Mouse (Mus musculus): ENCODE results near the gene Paqr4. TPM values are rescaled to one million over a fixed set of nuclear protein-coding genes. Genes with fewer than 3 reads are reported as not detected.

Paqr4 gene
- polyA plus RNA-seq (2012; rRNA removed): 61.8 and 65.7 TPM in 2 replicates

DNA sequence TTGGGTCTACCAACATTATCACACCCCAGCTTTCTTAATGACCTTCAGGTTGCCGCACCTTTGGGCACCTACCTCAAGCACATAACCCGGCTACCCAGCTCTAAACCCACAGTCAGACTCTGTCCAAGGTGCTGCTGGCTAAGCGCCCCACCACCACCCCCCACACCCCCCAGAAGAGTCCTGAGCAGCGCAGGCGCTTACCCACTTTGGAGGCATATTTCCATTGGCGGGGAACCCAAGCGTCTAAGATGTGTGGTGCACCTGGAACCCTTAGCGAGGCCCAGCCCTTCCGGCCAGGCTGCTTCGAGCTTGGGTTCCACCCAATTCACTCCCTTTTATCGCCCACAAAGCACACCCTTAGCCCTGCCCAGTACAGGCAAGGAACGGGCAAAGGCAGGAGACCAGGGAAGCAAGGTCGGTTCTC, at the start of gene Paqr4:
Gene Paqr4 (minus strand): TSS at position 270 of the 424 bp plus-strand sequence.
- Histone ChIP-seq H3K27ac (ENCODE audit: insufficient read depth, low read length) (peak within 1 kb of the TSS; percentile 84), H3K4me3 (ENCODE audit: insufficient read depth, low read length) (peak within 1 kb of the TSS; percentile 68)
- no peak for TF ChIP-seq CTCF (IDR thresholded peaks at IDR 0.05; ENCODE audit: extremely low read depth, insufficient read depth, low read length)

DNA sequence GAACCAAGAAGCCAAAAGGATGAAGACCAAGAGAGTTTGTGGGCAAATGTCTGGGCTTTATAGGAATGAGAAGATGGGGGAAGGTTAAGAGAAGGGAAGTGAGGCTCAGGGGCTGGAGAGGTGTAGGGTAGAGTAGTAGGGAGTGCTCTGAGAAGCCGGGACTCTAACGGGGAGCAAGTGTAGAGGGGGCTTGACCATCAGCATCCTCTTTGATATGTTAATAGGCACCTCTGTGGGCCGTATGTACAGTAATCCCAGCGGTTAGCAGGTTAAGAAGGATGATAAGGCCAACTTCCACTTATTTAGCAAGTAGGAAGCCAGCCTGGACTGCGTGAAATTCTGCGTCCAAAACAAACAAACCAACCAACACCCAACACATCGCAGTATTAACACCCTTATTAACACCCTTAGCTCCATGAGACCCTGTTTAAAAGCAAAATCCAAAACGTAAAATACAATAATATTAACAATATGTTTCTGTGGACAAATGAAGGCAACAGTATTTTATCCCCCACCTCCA, 49.1 kb upstream of the Paqr4 start:
- H3K27ac ChIP-seq (ENCODE audit: insufficient read depth, low read length): peak overlapping the region; percentile 91; the same call in 1 of the 2 replicates
- no peak for TF ChIP-seq CTCF (IDR thresholded peaks at IDR 0.05; ENCODE audit: extremely low read depth, insufficient read depth, low read length)
- TF ChIP-seq POLR2A (IDR thresholded peaks at IDR 0.05; ENCODE audit: extremely low read depth, insufficient read depth, low read length): no peak
- H3K4me1 ChIP-seq (ENCODE audit: control insufficient read depth, insufficient read depth, low read length): 0 out of 2 replicates have a peak, but pooled peaks cover 1% of the 10 kb centered on the region
- peak overlapping the region; percentile 39 for H3K4me3 ChIP-seq (ENCODE audit: insufficient read depth, low read length)

More for the DNA sequence above, at the start of gene Paqr4:
- peaks cover 2% of the 10 kb centered on the region; the same call in 1 of the 2 replicates for H3K4me1 ChIP-seq (ENCODE audit: control insufficient read depth, insufficient read depth, low read length)

GRCm38 (mm10) chr17:23788973-23789372, 48.3 kb upstream of the Paqr4 start:
- no peak overlapping the region for H3K27ac ChIP-seq (ENCODE audit: insufficient read depth, low read length)
- 0 out of 2 replicates have a peak, but pooled peaks cover 1% of the 10 kb centered on the region for H3K4me1 ChIP-seq (ENCODE audit: control insufficient read depth, insufficient read depth, low read length)
- TF ChIP-seq POLR2A (IDR thresholded peaks at IDR 0.05; ENCODE audit: extremely low read depth, insufficient read depth, low read length) (no peak), CTCF (IDR thresholded peaks at IDR 0.05; ENCODE audit: extremely low read depth, insufficient read depth, low read length) (no peak)
- no peak overlapping the region for H3K4me3 ChIP-seq (ENCODE audit: insufficient read depth, low read length)

- peak overlapping the region; percentile 7; the same call in 1 of the 2 replicates for H3K27ac ChIP-seq (ENCODE audit: insufficient read depth, low read length)
- peak; percentile 58; the same call in 1 of the 2 replicates for TF ChIP-seq POLR2A (IDR thresholded peaks at IDR 0.05; ENCODE audit: extremely low read depth, insufficient read depth, low read length)
- TF ChIP-seq CTCF (IDR thresholded peaks at IDR 0.05; ENCODE audit: extremely low read depth, insufficient read depth, low read length): no peak
Observed at GRCm38 (mm10) chr17:23786510-23786931, 45.9 kb upstream of the Paqr4 start.

DNA sequence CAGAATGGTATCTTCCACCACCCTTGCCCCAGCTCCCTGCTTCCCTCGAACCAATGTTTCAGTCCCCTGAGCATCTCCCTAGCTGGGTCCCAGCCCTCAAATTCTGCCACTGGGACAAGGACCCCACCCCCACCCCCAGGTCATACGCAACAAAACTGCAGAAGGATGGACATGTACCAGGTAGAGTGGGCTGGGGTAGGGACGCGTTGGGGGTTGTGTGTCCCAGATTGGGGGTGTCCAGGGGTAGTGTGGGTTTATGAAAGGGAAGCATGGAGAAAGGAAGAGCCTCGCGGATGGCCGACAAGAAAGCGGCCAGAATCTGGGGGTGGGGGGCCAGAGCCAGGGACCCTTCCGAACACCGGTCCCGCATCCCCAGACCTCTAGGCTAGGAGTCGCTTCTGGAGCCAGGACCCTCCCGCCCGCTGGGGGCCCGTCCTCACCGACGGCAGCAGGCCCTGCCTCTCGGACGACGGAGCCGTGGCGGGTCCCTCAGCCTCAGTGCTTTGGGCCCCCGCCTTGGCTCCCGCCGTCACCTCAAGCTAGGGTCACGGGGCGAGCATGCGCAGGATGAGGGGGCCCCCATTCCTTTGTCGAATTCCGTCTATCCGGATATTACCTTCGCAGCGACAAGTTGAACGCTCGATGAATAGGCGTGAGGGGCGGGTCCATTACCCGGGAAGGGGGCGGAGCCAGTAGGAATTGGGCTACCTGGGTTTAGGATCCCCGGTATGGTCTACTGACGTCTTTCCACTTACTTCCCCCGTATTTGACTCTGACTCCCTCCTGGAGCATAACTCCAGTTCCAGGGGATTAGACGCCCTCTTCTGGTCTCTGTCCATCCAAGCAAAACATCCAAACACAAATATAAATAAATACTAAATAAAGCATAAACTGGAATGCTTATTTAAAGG, 45.1 kb upstream of the Paqr4 start, which contains the start of gene Flywch2:
Gene Flywch2 (minus strand): TSS at position 521 of the 911 bp plus-strand sequence.
- peak within 1 kb of the TSS; percentile 28 for H3K4me3 ChIP-seq (ENCODE audit: insufficient read depth, low read length)
- TF ChIP-seq CTCF (IDR thresholded peaks at IDR 0.05; ENCODE audit: extremely low read depth, insufficient read depth, low read length) (no peak), POLR2A (IDR thresholded peaks at IDR 0.05; ENCODE audit: extremely low read depth, insufficient read depth, low read length) (peak; percentile 60; the same call in 1 of the 2 replicates)
- 0 out of 2 replicates have a peak, but pooled peaks cover 1% of the 10 kb centered on the region for H3K4me1 ChIP-seq (ENCODE audit: control insufficient read depth, insufficient read depth, low read length)
- H3K27ac ChIP-seq (ENCODE audit: insufficient read depth, low read length): peak within 1 kb of the TSS; percentile 52

More at GRCm38 (mm10) chr17:23786510-23786931, 45.9 kb upstream of the Paqr4 start:
- H3K4me1 ChIP-seq (ENCODE audit: control insufficient read depth, insufficient read depth, low read length): 0 out of 2 replicates have a peak, but pooled peaks cover 1% of the 10 kb centered on the region
- H3K4me3 ChIP-seq (ENCODE audit: insufficient read depth, low read length): peak overlapping the region; percentile 28

DNA sequence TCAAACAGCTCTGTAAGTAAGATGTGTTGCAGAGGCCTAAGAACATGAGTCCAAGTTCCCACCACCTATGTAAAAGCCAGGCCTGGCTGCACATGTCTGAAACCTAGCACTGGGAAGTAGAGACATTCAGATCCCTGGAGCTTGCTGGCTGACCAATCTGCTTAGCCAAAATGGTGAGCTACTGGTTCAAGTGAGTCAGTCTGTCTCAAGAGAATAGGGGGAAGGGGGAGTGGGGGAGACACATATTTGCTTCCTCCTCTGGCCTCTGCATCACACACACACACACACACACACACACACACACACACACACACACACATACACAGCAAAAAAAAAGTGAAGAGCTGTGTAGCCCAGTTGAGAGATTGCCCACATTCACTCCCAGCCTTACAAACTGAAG, 42.7 kb upstream of the Paqr4 start:
- H3K4me3 ChIP-seq (ENCODE audit: insufficient read depth, low read length): no peak overlapping the region
- TF ChIP-seq POLR2A (IDR thresholded peaks at IDR 0.05; ENCODE audit: extremely low read depth, insufficient read depth, low read length) (no peak), CTCF (IDR thresholded peaks at IDR 0.05; ENCODE audit: extremely low read depth, insufficient read depth, low read length) (no peak)
- no peaks in the 10 kb centered on the region for H3K4me1 ChIP-seq (ENCODE audit: control insufficient read depth, insufficient read depth, low read length)
- H3K27ac ChIP-seq (ENCODE audit: insufficient read depth, low read length): no peak overlapping the region

GRCm38 (mm10) chr17:23778447-23778846, 37.8 kb upstream of the Paqr4 start:
- no peak for TF ChIP-seq CTCF (IDR thresholded peaks at IDR 0.05; ENCODE audit: extremely low read depth, insufficient read depth, low read length)
- no peak for TF ChIP-seq POLR2A (IDR thresholded peaks at IDR 0.05; ENCODE audit: extremely low read depth, insufficient read depth, low read length)
- Histone ChIP-seq H3K4me3 (ENCODE audit: insufficient read depth, low read length) (no peak overlapping the region), H3K27ac (ENCODE audit: insufficient read depth, low read length) (no peak overlapping the region)

GRCm38 (mm10) chr17:23777141-23777540, 36.5 kb upstream of the Paqr4 start:
- H3K4me1 ChIP-seq (ENCODE audit: control insufficient read depth, insufficient read depth, low read length): 0 out of 2 replicates have a peak, but pooled peaks cover 2% of the 10 kb centered on the region
- H3K27ac ChIP-seq (ENCODE audit: insufficient read depth, low read length): no peak overlapping the region
- TF ChIP-seq CTCF (IDR thresholded peaks at IDR 0.05; ENCODE audit: extremely low read depth, insufficient read depth, low read length): no peak
- TF ChIP-seq POLR2A (IDR thresholded peaks at IDR 0.05; ENCODE audit: extremely low read depth, insufficient read depth, low read length): no peak
- no peak overlapping the region for H3K4me3 ChIP-seq (ENCODE audit: insufficient read depth, low read length)

More at GRCm38 (mm10) chr17:23778447-23778846, 37.8 kb upstream of the Paqr4 start:
- H3K4me1 ChIP-seq (ENCODE audit: control insufficient read depth, insufficient read depth, low read length): 0 out of 2 replicates have a peak, but pooled peaks cover 2% of the 10 kb centered on the region

GRCm38 (mm10) chr17:23776216-23776615, 35.5 kb upstream of the Paqr4 start:
- TF ChIP-seq POLR2A (IDR thresholded peaks at IDR 0.05; ENCODE audit: extremely low read depth, insufficient read depth, low read length) (no peak), CTCF (IDR thresholded peaks at IDR 0.05; ENCODE audit: extremely low read depth, insufficient read depth, low read length) (no peak)
- H3K4me3 ChIP-seq (ENCODE audit: insufficient read depth, low read length): no peak overlapping the region

More at GRCm38 (mm10) chr17:23776216-23776615, 35.5 kb upstream of the Paqr4 start:
- Histone ChIP-seq H3K27ac (ENCODE audit: insufficient read depth, low read length) (no peak overlapping the region), H3K4me1 (ENCODE audit: control insufficient read depth, insufficient read depth, low read length) (0 out of 2 replicates have a peak, but pooled peaks cover 2% of the 10 kb centered on the region)

Measured in cortical plate, adult 2 months (tissue).